Mouse (Mus musculus) lung, postnatal 0 days (tissue): Measurements from ENCODE around the gene Rps27rt. TPM values are rescaled to one million over a fixed set of nuclear protein-coding genes. Genes with fewer than 3 reads are reported as not detected.
A peak's percentile ranks its signal among the peaks of the same experiment; 100 is the strongest.

Source experiments
- ATAC-seq: fragments of 200-750 bp; cut with Nextera tagmentation; 2 replicates; pipeline ENCODE4 v1.8.0; 2017; ENCODE audit warnings: moderate library complexity
- DNase-seq: peaks from one replicate; pipeline ENCODE4 v3.0.0-alpha.2; 2016; ENCODE audit warnings: low spot score
- H3K27ac ChIP-seq: fragments of 300-500 bp; sonication (generic); 2 replicates; pipeline ENCODE4 v1.5.1; 2014; ENCODE audit warnings: antibody characterized with exemption, mild to moderate bottlenecking, low read length, mixed read lengths
- H3K27me3 ChIP-seq: fragments of 300-500 bp; sonication (generic); replicated peaks from 2 replicates; pipeline ENCODE4 v1.6.1; 2014; ENCODE audit warnings: low read length, mixed read lengths; ENCODE audit not compliant: insufficient read depth
- H3K36me3 ChIP-seq: fragments of 300-500 bp; sonication (generic); 2 replicates; pipeline ENCODE4 v1.6.1; 2014; ENCODE audit warnings: low read length, mixed read lengths; ENCODE audit not compliant: insufficient read depth
- H3K4me1 ChIP-seq: fragments of 300-500 bp; sonication (generic); 2 replicates; pipeline ENCODE4 v1.6.1; 2014; ENCODE audit warnings: antibody characterized with exemption, low read depth, low read length, mixed read lengths; ENCODE audit not compliant: insufficient read depth
- H3K4me2 ChIP-seq: fragments of 300-500 bp; sonication (generic); replicated peaks from 2 replicates; pipeline ENCODE4 v1.6.1; 2014; ENCODE audit warnings: low read depth, mild to moderate bottlenecking, low read length, moderate library complexity, mixed read lengths
- H3K4me3 ChIP-seq: fragments of 300-500 bp; sonication (generic); 2 replicates; pipeline ENCODE4 v1.5.1; 2014; ENCODE audit warnings: low read depth, low read length
- H3K9ac ChIP-seq: fragments of 300-500 bp; sonication (generic); replicated peaks from 2 replicates; pipeline ENCODE4 v1.6.1; 2014; ENCODE audit warnings: low read depth, mild to moderate bottlenecking
- H3K9me3 ChIP-seq: fragments of 300-500 bp; sonication (generic); 2 replicates; pipeline ENCODE4 v1.6.1; 2016; ENCODE audit warnings: low read length, mixed read lengths
- CTCF ChIP-seq: IDR thresholded peaks from 2 replicates; pipeline ENCODE4 v1.5.1; 2016; ENCODE audit warnings: antibody characterized with exemption, mild to moderate bottlenecking
- EP300 ChIP-seq: IDR thresholded peaks from 2 replicates; pipeline ENCODE4 v1.6.1; 2016; ENCODE audit warnings: antibody characterized with exemption, mild to moderate bottlenecking, control low read depth
- WGBS: fragments of 180-500 bp; shearing (Covaris S2); extraction: QIAGEN DNeasy Blood & Tissue Kit; methylation state at CpG from one replicate; pipeline ENCODE4 v1.1.7; 2014; 5-methylcytosine and 5-hydroxymethylcytosine counted together
- polyA plus RNA-seq: library from polyadenylated mRNA; unstranded; fragments of >200 nt; fragmentation: Nextera tagmentation; extraction: Ambion mirVana; gene quantifications from 2 replicates; pipeline ENCODE4 v1.2.1, GENCODE M21; 2015

Rps27rt gene
- polyA plus RNA-seq, 1 experiment from 2014 or later: 625 TPM

DNA sequence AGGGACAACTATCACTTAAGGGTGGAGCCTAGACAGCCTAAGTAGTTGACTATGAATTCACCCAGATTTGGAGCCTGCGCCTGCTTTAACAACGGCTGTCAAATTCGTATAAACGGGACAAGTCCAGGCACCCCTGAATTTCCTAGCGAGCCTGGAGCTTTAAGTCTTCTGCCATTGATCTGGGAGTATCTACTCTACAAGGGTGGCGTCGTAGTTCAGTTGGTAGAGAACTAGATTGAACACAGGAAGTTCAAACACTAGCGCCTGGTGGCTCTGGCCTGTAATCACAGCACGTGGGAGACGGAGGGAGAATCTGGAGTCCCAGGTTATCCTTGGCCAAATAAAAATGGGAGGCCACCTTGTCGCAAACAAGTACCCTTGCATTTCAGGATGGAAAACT is 48.3 kb downstream of the Rps27rt start:
- H3K9ac ChIP-seq: no peak overlapping the region
- WGBS: 53% methylated on average over 11 of the region's 11 CpGs
- no peak overlapping the region for H3K27ac ChIP-seq
- H3K27me3 ChIP-seq: no peaks in the 10 kb centered on the region
- no peak for DNase-seq
- ATAC-seq: no peak
- TF ChIP-seq EP300 (no peak), CTCF (no peak)
- no peaks in the 10 kb centered on the region for H3K36me3 ChIP-seq
- no peaks in the 10 kb centered on the region for H3K4me1 ChIP-seq
- H3K9me3 ChIP-seq: no peaks in the 10 kb centered on the region
- peak overlapping the region; percentile 65; the same call in 1 of the 2 replicates for H3K4me3 ChIP-seq
- H3K4me2 ChIP-seq: peak overlapping the region; percentile 81

- TF ChIP-seq EP300 (no peak), CTCF (no peak)
- peak; percentile 96 for DNase-seq
These were observed 48.8 kb downstream of the Rps27rt start, which contains the start of gene Gpd1l for GRCm38 (mm10) chr9:114933723-114934171. Gene Gpd1l (minus strand): TSS chr9:114933987.

DNA sequence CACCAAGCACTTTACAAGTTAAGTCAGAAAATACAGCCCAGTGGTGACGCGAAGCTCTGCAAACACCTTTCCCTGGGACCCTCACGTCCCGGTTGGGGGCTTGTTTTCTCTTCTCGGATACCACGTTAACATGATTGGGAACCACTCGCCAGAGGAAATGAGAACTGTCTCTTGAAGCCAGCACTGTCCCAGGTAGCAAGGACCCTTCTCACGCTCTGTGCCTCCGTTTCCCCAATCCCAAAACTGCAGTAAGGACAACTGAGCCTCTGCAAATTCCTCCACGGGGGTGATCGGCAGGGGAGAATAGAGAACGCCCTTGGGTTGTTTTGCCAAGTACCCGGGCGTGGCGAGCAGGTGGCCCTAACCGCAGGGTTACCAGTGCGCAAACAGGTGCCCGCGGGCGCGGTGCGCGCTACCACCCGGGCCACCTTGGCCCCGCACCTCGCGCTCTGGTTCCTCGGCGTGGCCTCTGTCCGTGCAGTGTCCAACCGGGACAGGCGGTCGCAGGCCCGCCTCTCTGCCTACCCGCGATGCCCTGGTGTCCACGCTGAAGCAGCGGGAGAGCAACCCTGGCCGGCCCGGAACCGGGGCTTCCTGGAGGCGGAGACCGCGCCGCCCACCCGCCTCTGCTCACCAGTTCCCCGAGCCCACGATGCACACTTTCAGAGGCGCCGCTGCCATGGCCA is 49.4 kb downstream of the Rps27rt start:
- peak overlapping the region; percentile 81 for H3K4me2 ChIP-seq
- no peaks in the 10 kb centered on the region for H3K27me3 ChIP-seq
- peak overlapping the region; percentile 47; the same call in 1 of the 2 replicates for H3K9ac ChIP-seq
- ATAC-seq (no peak), DNase-seq (no peak)
- H3K4me3 ChIP-seq: peak overlapping the region; percentile 65
- TF ChIP-seq CTCF (no peak), EP300 (no peak)
- H3K9me3 ChIP-seq: no peaks in the 10 kb centered on the region
- H3K36me3 ChIP-seq: no peaks in the 10 kb centered on the region
- peak overlapping the region; percentile 80 for H3K27ac ChIP-seq
- under 1% methylated on average over 42 of the region's 50 CpGs for WGBS
- no peaks in the 10 kb centered on the region for H3K4me1 ChIP-seq

More at GRCm38 (mm10) chr9:114933723-114934171, 48.8 kb downstream of the Rps27rt start, which contains the start of gene Gpd1l:
- H3K4me3 ChIP-seq: peak within 1 kb of the TSS; percentile 65
- peak within 1 kb of the TSS; percentile 47; the same call in 1 of the 2 replicates for H3K9ac ChIP-seq
- H3K36me3 ChIP-seq: no peaks in the 10 kb centered on the region
- WGBS: under 1% methylated on average over 28 of the region's 30 CpGs
- no peaks in the 10 kb centered on the region for H3K27me3 ChIP-seq
- H3K4me1 ChIP-seq: no peaks in the 10 kb centered on the region
- peak within 1 kb of the TSS; percentile 80 for H3K27ac ChIP-seq
- no peaks in the 10 kb centered on the region for H3K9me3 ChIP-seq
- peak within 1 kb of the TSS; percentile 81 for H3K4me2 ChIP-seq
- peak; percentile 99 for ATAC-seq

GRCm38 (mm10) chr9:114932607-114933006 is 49.9 kb downstream of the Rps27rt start:
- ATAC-seq (no peak), DNase-seq (peak; percentile 30)
- WGBS: 15% methylated on average over 13 of the region's 13 CpGs
- Histone ChIP-seq H3K4me3 (peak overlapping the region; percentile 65), H3K9ac (no peak overlapping the region), H3K9me3 (no peaks in the 10 kb centered on the region), H3K27ac (no peak overlapping the region), H3K4me2 (peak overlapping the region; percentile 81), H3K27me3 (no peaks in the 10 kb centered on the region), H3K4me1 (no peaks in the 10 kb centered on the region), H3K36me3 (no peaks in the 10 kb centered on the region)
- TF ChIP-seq CTCF (no peak), EP300 (no peak)

Other genes starting within 250 kb of the Rps27rt start
- gene Cmtm7, start 200.9 kb downstream of the Rps27rt start, polyA plus RNA-seq: 65.0 and 74.8 TPM in 2 replicates
- gene Cmtm8, start 138.6 kb downstream of the Rps27rt start, polyA plus RNA-seq: 130 and 147 TPM in 2 replicates
- gene Gpd1l, start 48.8 kb downstream of the Rps27rt start, polyA plus RNA-seq: 12.7 and 13.7 TPM in 2 replicates
- 2.2 and 2.6 TPM in 2 replicates for gene Osbpl10, start 4.2 kb downstream of the Rps27rt start, polyA plus RNA-seq